Mouse (Mus musculus) midbrain, embryonic 11.5 days (tissue): ENCODE measurements around the gene Lce3f. TPM values are rescaled to one million over a fixed set of nuclear protein-coding genes. Genes with fewer than 3 reads are reported as not detected.

Experiments used
- polyA plus RNA-seq: library from polyadenylated mRNA; unstranded; fragments of >200 nt; fragmentation: Nextera tagmentation; extraction: Ambion mirVana; gene quantifications from 2 replicates; pipeline ENCODE4 v1.2.1, GENCODE M21; 2014

Lce3f gene
- polyA plus RNA-seq, 1 experiment from 2014 or later = not detected

Other genes starting within 250 kb of the Lce3f start
- not detected in 2 replicates for gene Lce1g, start 239.9 kb upstream of the Lce3f start, polyA plus RNA-seq
- gene Lce1h, start 227.2 kb upstream of the Lce3f start, polyA plus RNA-seq = not detected in 2 replicates
- gene Lce1i, start 213.3 kb upstream of the Lce3f start, polyA plus RNA-seq = not detected in 2 replicates
- not detected in 2 replicates for gene Lce1j, start 201.7 kb upstream of the Lce3f start, polyA plus RNA-seq
- not detected in 2 replicates for gene Lce1k, start 184.3 kb upstream of the Lce3f start, polyA plus RNA-seq
- gene Kprp, start 165.0 kb upstream of the Lce3f start, polyA plus RNA-seq = not detected in 2 replicates
- gene Lce1l, start 140.9 kb upstream of the Lce3f start, polyA plus RNA-seq = not detected in 2 replicates
- not detected in 2 replicates for gene 2310050C09Rik, start 122.0 kb upstream of the Lce3f start, polyA plus RNA-seq
- not detected in 2 replicates for gene Lce3a, start 66.0 kb upstream of the Lce3f start, polyA plus RNA-seq
- not detected in 2 replicates for gene Lce3b, start 59.2 kb upstream of the Lce3f start, polyA plus RNA-seq
- gene Lce3c, start 47.7 kb upstream of the Lce3f start, polyA plus RNA-seq = not detected in 2 replicates
- not detected in 2 replicates for gene Lce3d, start 34.8 kb upstream of the Lce3f start, polyA plus RNA-seq
- not detected in 2 replicates for gene Lce3e, start 25.2 kb upstream of the Lce3f start, polyA plus RNA-seq
- 0.19 and 0.63 TPM in 2 replicates for gene Crct1, start 23.5 kb downstream of the Lce3f start, polyA plus RNA-seq
- not detected in 2 replicates for gene Lce1m, start 26.8 kb downstream of the Lce3f start, polyA plus RNA-seq
- not detected in 2 replicates for gene Gm4858, start 76.6 kb downstream of the Lce3f start, polyA plus RNA-seq
- gene Crnn, start 152.6 kb downstream of the Lce3f start, polyA plus RNA-seq = not detected in 2 replicates
- not detected in 2 replicates for gene Flg2, start 205.1 kb downstream of the Lce3f start, polyA plus RNA-seq